In genomic region chr19:17788617-17789317, GRCm38 (mm10) we compare ENCODE assay signal across 18 mouse cellular contexts. TPM values are rescaled to one million over a fixed set of nuclear protein-coding genes. Genes with fewer than 3 reads are reported as not detected.
DNase-seq lines count a peak whose midpoint lies in the region; ATAC-seq and TF ChIP-seq lines count a peak whose summit lies in the region.
"Had no signal": no experiment of that assay in that cellular context is flagged by ENCODE, and none has a peak within 500 bp of the region (broad histone marks: within the 10 kb centered on the region; RNA-seq: fewer than 3 reads in every experiment).

No protein-coding gene starts in this region.

- no peaks in the 10 kb centered on the region for H3K9me3 ChIP-seq in lung, embryonic 14.5 days (ENCODE audit: low read depth, low read length)
- H3K9me3 ChIP-seq: embryonic facial prominence, embryonic 13.5 days; kidney, embryonic 15.5 days; liver, embryonic 12.5 days; midbrain, embryonic 15.5 days had no signal

- H3K36me3 ChIP-seq in heart, adult 2 months (ENCODE audit: control insufficient read depth, insufficient read depth, low read length), result no peaks in the 10 kb centered on the region
- 0 out of 2 replicates have a peak, but pooled peaks cover 6% of the 10 kb centered on the region for H3K36me3 ChIP-seq in lung, embryonic 14.5 days (ENCODE audit: insufficient read depth)
- H3K36me3 ChIP-seq: liver, embryonic 12.5 days; midbrain, embryonic 15.5 days had no signal

- no peak overlapping the region for H3K27ac ChIP-seq in heart, adult 2 months
- H3K27ac ChIP-seq in lung, embryonic 14.5 days (ENCODE audit: low read depth), result no peak overlapping the region
- H3K27ac ChIP-seq: embryonic facial prominence, embryonic 13.5 days; kidney, embryonic 15.5 days; liver, embryonic 12.5 days; midbrain, embryonic 15.5 days; stomach, postnatal 0 days had no signal

- H3K4me2 ChIP-seq in lung, embryonic 14.5 days, result no peak overlapping the region
- H3K4me2 ChIP-seq: embryonic facial prominence, embryonic 13.5 days; kidney, embryonic 15.5 days; liver, embryonic 12.5 days; midbrain, embryonic 15.5 days had no signal

- WGBS in heart, adult 2 months, result 43% methylated on average over 10 of the region's 10 CpGs
- 53% methylated on average over 10 of the region's 10 CpGs for WGBS in lung, embryonic 14.5 days

- no peak overlapping the region for H3K4me3 ChIP-seq in heart, adult 2 months
- no peak overlapping the region for H3K4me3 ChIP-seq in lung, embryonic 14.5 days (ENCODE audit: low read depth, low read length)
- H3K4me3 ChIP-seq: embryonic facial prominence, embryonic 13.5 days; kidney, embryonic 15.5 days; liver, embryonic 12.5 days; midbrain, embryonic 15.5 days had no signal

- H3K27me3 ChIP-seq in heart, adult 2 months (ENCODE audit: control insufficient read depth, insufficient read depth, low read length), result no peaks in the 10 kb centered on the region
- H3K27me3 ChIP-seq in lung, embryonic 14.5 days (ENCODE audit: insufficient read depth, low read length), result no peaks in the 10 kb centered on the region
- H3K27me3 ChIP-seq: embryonic facial prominence, embryonic 13.5 days; kidney, embryonic 15.5 days; liver, embryonic 12.5 days; midbrain, embryonic 15.5 days had no signal

- intact Hi-C loops in heart, adult 2 months (cut with DNase I), result no loop called here
- intact Hi-C loops in heart, postnatal 25 days (cut with DNase I), result no loop called here

- no peak for TF ChIP-seq CTCF in heart, adult 2 months (IDR thresholded peaks at IDR 0.05)
- TF ChIP-seq CTCF in lung, embryonic 14.5 days (IDR thresholded peaks at IDR 0.05; ENCODE audit: low read depth), result no peak

- H3K9ac ChIP-seq in heart, adult 2 months (ENCODE audit: low read depth, low read length), result no peak overlapping the region
- no peak overlapping the region for H3K9ac ChIP-seq in lung, embryonic 14.5 days
- H3K9ac ChIP-seq: embryonic facial prominence, embryonic 13.5 days; kidney, embryonic 15.5 days; liver, embryonic 12.5 days; midbrain, embryonic 15.5 days had no signal

- no peaks in the 10 kb centered on the region for H3K79me2 ChIP-seq in heart, adult 2 months (replicated peaks; ENCODE audit: control insufficient read depth, insufficient read depth, low read length)

- no peak for TF ChIP-seq POLR2A in heart, adult 2 months (IDR thresholded peaks at IDR 0.05; ENCODE audit: insufficient read depth, low read depth, low read length)

- peak; percentile 6 to 23 for DNase-seq in heart, adult 2 months
- DNase-seq in heart, postnatal 25 days (ENCODE audit: low spot score), result no peak
- peak; percentile 59 for DNase-seq in ovary, adult 18-20 months (ENCODE audit: low spot score)
- no peak for DNase-seq in ovary, postnatal 10 days (ENCODE audit: low spot score)
- DNase-seq in lung, embryonic 14.5 days, result peak; percentile 72
- DNase-seq in skeletal muscle tissue, adult 2 months (ENCODE audit: low read depth, low spot score), result peak; percentile 16
- DNase-seq in B cell, adult 2 months, result no peak
- DNase-seq: cerebellum, adult 8-10 months; layer of hippocampus, postnatal 36 days; right cerebral cortex, postnatal 25 days; thymus, postnatal 25 days had no signal

- no peak for TF ChIP-seq EP300 in heart, adult 2 months (IDR thresholded peaks at IDR 0.05; ENCODE audit: insufficient read depth, low read depth, low read length)

- peak; percentile 80 for ATAC-seq in lung, embryonic 14.5 days (ENCODE audit: insufficient read depth)
- ATAC-seq: forebrain, embryonic 16.5 days; liver, embryonic 12.5 days; midbrain, embryonic 15.5 days had no signal

- no peaks in the 10 kb centered on the region; the same call in 1 of the 2 replicates for H3K4me1 ChIP-seq in heart, adult 2 months (ENCODE audit: control insufficient read depth, insufficient read depth, low read length)
- no peaks in the 10 kb centered on the region for H3K4me1 ChIP-seq in lung, embryonic 14.5 days (ENCODE audit: insufficient read depth)
- H3K4me1 ChIP-seq: embryonic facial prominence, embryonic 13.5 days; kidney, embryonic 15.5 days; liver, embryonic 12.5 days; midbrain, embryonic 15.5 days had no signal

RNA-seq across cellular contexts. Expression of gene Pcsk5, which starts 48.7 kb away (rescaled TPM):
- 1 to 10 TPM; 1.9 to 2.8 TPM for total RNA-seq in heart, adult 2 months (2021)
- polyA plus RNA-seq in heart, adult 2 months (2012; rRNA removed), result 1.5 and 1.8 TPM in 2 replicates
- 1 to 10 TPM; 2.6 to 2.9 TPM for total RNA-seq in heart, postnatal 25 days (2021)
- polyA plus RNA-seq in lung, embryonic 14.5 days (2014; fragmentation: Nextera tagmentation; extraction: Ambion mirVana), result 19.0 and 21.7 TPM in 2 replicates
- total RNA-seq: megakaryocyte progenitor cell, adult 5-6 weeks had no signal

Comparison
In these comparisons a context has a peak if more than half of its experiments do, and no peak if none do; other contexts are left out.
1. DNase-seq: peak in heart, adult 2 months (2 of 2), ovary, adult 18-20 months (single experiment), lung, embryonic 14.5 days (single experiment) and skeletal muscle tissue, adult 2 months (single experiment); none in heart, postnatal 25 days (single experiment), ovary, postnatal 10 days (single experiment) and B cell, adult 2 months (0 of 2).